Mouse (Mus musculus): ENCODE data around the gene Zfp119a. TPM values are rescaled to one million over a fixed set of nuclear protein-coding genes. Genes with fewer than 3 reads are reported as not detected.
"Not testable (repeated sequence)": the region's sequence is repeated elsewhere in the genome, so short reads cannot be mapped to it uniquely, and the experiment has no call there.

Zfp119a gene
- total RNA-seq (2015; ENCODE audit: low replicate concordance) (1.3 TPM in 1 of 2 replicates, not detected in the other), total RNA-seq (2017; ENCODE audit: low replicate concordance) (1.0 and 2.8 TPM in 2 replicates)

DNA sequence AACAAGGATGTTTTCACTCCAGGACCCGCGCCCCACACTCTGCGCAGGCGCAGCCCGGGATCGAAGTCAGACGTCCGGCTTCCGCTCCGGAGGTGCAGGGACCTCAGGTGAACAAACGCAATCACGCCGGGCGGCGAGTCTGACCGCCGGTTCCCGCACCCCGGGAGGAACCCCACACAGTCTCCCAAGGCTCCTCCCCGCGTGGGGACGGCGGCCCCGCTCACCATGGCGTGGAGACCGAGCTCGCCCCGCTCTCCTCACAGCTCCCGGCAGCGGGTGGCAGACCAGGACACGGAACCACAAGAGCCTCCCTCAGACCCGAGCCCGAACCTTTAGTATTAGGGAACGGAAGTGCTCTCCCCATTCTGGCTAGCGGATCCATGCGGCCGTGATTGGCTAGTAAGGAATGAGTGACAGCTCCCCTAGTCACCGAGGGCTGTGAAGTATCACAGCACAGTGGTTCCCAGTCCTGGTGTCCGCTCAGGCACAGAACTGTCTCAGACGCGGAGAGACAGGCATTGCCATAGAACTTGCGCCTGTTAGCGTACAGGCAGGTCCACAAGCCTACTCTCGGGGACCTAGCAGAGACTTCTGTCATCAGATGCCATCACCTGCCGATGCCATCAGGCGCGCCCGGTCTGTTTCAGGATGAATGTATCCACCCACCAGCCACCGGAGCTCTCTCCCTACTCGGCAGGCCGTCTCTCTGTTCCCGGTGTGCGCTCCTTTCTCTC is at the start of gene Zfp119a:
Gene Zfp119a (minus strand): TSS at position 295 of the 734 bp plus-strand sequence.
- peak; percentile 98 for ATAC-seq (replicated peaks; ENCODE audit: low FRiP score, poor library complexity, severe bottlenecking)

DNA sequence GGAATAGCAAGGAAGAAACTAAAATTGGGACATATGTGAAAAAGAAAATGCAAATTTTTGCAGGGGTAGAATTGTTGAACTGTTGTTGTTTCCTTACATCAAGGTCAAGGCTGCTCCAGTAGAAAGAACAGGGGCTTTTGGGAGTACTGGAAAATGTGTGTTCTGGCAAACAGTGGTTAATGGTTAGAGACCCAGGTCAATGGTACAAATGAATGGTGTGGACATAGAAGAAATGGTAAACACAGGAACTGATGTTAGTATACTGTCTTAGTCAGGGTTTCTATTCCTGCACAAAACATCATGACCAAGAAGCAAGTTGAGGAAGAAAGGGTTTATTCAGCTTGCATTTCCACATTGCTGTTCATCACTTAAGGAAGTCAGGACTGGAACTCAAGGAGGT is 27.9 kb upstream of the Zfp119a start:
- ATAC-seq (replicated peaks; ENCODE audit: low FRiP score, poor library complexity, severe bottlenecking): no peak

DNA sequence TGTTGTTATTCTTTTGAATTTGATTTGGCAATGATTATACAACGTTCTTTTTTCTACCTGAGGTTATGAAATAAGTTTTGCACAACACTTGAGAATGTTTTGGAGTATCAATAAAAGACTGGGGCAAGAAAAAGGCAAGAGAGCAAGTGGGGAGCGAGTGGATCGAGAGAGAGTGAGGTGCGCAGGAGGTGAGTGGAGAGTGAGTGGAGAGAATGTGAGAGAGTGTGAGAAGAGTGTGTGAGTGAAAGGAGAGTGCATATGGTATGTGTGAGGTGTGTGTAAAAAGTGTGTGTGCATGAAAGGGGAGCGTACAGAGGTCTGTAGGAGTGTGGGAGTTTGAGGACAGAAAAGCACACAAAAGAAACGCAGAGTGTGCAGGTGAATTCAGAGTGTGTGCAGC is 25.4 kb upstream of the Zfp119a start:
- ATAC-seq (replicated peaks; ENCODE audit: low FRiP score, poor library complexity, severe bottlenecking): no peak

DNA sequence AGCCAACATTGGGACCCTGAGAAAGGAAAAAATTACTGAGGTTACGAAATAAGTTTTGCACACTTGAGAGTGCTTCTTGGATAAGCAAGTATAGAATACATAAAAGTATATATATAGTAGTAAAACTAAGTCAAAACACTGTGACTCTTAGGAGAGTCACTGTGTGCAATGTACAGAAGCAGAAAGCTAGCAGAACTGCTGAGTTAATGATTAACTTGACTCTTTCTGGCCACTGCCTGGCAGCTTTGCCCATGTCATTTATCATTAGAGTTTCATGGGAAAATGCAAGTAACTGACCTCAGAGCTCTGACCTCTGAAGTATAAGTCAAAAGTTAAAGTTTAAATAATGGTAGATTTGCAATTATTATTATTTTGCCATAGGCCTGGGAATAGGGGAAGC is 25.0 kb upstream of the Zfp119a start:
- no peak for ATAC-seq (replicated peaks; ENCODE audit: low FRiP score, poor library complexity, severe bottlenecking)

DNA sequence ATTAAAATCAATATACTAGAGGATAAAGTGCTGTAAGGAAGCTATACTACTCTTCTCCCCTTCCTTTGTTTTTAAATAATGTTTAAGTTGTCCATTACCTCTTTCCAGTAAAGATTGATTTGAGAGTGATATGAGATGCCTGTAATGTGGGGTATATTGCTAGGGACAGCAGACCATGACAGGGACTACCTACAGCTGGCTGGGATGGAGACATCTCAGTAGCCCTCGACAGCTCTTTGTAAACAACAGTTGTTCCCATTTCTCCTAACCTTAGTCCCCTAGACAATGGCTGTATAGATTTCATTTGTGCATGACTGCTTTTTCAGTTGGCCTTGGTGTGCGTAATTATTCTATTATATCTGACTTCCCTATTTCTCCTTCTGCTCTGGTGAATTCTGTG is 24.4 kb upstream of the Zfp119a start:
- ATAC-seq (replicated peaks; ENCODE audit: low FRiP score, poor library complexity, severe bottlenecking): no peak

DNA sequence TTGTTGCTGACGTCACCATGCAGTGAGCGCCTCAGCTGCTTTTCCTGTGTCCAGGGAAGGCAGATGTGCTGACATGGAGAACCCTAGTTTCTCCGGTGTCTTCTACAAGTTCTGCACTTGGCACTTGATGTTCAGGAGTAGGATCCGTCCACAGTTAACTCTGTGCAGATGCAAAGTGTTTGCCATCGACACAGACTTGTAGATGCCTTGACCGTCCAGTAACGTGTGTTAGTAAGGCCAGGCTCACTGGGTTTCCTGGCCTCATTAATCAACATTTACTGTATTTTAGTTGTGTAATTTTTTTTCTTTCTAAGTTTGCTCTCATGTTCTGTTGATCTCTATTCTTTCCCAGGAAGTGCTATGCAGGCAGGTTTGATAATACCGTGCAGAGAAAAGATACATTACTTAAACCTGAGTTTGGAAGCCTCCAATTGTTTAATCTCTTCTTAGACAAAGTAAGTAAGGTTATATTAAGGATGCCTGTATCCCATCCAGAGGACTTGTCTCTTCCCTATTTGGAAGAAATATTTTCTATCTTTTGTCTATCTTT is 13.8 kb upstream of the Zfp119a start:
- not testable (repeated sequence) for ATAC-seq (replicated peaks; ENCODE audit: low FRiP score, poor library complexity, severe bottlenecking)

DNA sequence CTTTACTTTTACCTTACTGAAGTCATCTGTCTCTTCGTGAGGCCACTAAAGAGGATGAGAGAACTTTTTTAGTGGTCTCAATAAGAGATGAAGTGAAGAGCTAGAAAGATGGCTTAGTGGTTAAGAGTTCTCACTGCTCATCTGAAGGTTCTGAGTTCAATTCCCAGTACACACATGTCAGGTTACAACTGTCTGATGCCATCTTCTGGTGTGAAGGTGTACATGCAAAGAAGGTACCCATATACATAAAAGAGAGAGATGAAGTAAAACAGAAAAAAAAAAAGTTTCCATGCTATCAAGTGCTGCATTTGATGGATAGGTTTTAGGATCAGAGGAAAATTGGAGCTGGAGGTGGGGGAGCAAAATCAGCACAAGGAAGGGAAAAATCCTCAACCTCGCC is 6.2 kb upstream of the Zfp119a start:
- no peak for ATAC-seq (replicated peaks; ENCODE audit: low FRiP score, poor library complexity, severe bottlenecking)

DNA sequence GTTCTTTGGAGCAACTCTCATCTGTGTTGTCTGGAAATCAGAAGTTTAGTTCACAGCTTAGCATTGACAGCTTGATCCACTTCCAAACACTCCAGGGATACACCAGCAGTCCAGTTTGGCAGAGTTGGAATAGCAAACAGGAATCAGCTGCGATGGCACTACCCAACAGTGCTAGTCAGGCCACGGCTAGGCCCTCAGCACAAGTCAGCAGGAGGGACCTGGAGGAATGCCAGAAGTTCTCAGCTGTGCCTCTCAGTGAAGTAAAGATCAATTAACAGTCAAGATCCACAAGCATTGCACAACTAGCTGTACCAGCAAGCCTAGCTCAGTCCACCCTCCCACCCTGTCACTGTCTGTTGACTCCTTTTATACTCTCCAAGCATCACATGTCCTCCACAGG is 4.9 kb upstream of the Zfp119a start:
- no peak for ATAC-seq (replicated peaks; ENCODE audit: low FRiP score, poor library complexity, severe bottlenecking)

DNA sequence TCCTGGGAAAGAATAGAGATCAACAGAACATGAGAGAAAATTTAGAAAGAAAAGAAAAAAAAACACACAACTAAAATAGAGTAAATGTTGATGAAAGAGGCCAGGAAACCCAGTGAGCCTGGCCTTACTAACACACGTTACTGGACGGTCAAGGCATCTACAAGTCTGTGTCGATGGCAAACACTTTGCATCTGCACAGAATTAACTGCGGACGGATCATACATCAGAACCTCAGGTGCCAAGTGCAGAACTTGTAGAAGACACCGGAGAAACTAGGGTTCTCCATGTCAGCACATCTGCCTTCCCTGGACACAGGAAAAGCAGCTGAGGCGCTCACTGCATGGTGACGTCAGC is 471 bp downstream of the Zfp119a start:
- not testable (repeated sequence) for ATAC-seq (replicated peaks; ENCODE audit: low FRiP score, poor library complexity, severe bottlenecking)

DNA sequence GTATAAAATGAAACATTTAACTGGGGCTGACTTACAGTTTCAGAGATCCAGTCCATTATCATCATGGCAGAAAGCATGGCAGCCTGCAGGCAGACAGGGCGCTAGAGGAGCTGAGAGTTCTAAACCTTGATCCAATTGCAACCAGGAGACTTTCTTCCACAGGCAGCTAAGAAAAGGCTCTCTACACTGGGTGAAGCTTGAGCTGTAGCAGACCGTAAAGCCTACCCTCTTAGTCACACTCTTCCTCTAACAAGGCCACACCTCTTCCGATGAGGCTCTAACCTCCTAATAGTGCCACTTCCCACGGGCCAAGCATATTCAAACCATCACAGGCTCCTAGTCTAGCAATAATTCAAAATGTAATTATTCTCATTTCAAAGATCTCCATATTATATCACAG is 1.5 kb downstream of the Zfp119a start:
- ATAC-seq (replicated peaks; ENCODE audit: low FRiP score, poor library complexity, severe bottlenecking): no peak

DNA sequence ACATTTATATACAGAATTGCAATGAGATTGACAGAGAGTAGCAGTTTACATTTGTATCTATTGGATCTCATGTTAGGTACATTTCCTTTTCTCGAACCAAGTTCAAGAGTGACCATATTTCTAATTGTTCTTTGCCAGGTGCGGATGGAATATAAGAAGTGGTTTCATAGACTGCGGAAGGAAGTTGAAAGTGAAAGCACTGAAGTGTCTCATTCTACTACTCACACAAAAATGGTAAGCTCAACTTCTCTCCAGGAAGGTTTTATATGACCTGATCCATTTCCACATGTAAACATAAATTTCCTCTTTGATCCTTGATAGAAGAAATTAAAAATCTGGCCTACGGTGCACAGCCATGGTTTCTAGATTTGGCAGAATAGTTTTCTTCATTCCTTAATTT is 35.7 kb downstream of the Zfp119a start:
- no peak for ATAC-seq (replicated peaks; ENCODE audit: low FRiP score, poor library complexity, severe bottlenecking)

DNA sequence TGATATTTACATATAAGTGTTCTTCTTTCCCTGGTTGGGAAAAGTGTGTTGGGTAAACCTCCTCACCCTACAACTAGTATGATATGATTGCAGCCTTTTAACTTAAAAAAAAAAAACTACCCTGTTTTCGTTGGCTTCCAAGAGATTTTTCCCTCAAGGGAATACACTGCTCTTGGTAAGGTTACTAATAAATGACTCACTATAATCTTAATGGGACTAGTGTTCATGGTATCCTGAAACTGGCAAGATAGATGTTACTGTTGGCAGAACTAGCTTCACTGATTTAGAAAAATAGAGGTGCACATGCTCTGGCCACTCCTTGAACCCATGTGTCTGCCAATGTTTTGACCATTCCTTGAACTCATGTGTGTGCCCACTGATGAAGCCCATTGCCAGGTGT is 57.2 kb downstream of the Zfp119a start:
- ATAC-seq (replicated peaks; ENCODE audit: low FRiP score, poor library complexity, severe bottlenecking): no peak

DNA sequence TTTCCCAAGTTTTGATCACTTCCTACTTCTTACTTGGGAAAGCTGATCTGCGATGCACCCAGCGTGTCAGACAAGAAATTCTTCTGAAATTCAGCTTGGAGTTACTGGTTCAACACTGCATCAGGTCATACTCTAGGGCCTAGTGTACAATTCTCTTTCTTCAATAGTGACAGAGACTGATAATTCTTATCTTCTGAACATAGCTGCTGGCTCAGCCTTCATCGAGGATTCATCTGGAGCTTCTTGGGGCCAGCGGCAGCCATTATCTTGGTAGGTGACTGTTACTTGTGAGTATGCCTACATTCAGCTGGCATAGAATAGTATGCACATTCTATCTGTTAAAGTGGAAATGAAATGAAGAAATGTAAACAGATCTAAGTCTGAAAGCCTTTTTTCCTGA is 61.9 kb downstream of the Zfp119a start:
- no peak for ATAC-seq (replicated peaks; ENCODE audit: low FRiP score, poor library complexity, severe bottlenecking)

Other genes starting within 250 kb of the Zfp119a start
- gene Pot1b, start 166.3 kb downstream of the Zfp119a start, total RNA-seq (2015; ENCODE audit: low replicate concordance): 9.7 and 15.5 TPM in 2 replicates
- 28.2 and 28.6 TPM in 2 replicates for gene Pot1b, start 166.3 kb downstream of the Zfp119a start, total RNA-seq (2017; ENCODE audit: low replicate concordance)
- gene Adgre4, start 128.9 kb downstream of the Zfp119a start, total RNA-seq (2015; ENCODE audit: low replicate concordance): 1.3 and 10.1 TPM in 2 replicates
- 4.2 and 7.4 TPM in 2 replicates for gene Adgre4, start 128.9 kb downstream of the Zfp119a start, total RNA-seq (2017; ENCODE audit: low replicate concordance)
- gene Zfp959, start 13.2 kb upstream of the Zfp119a start, total RNA-seq (2015; ENCODE audit: low replicate concordance): 5.0 and 9.0 TPM in 2 replicates
- 3.6 and 5.7 TPM in 2 replicates for gene Zfp959, start 13.2 kb upstream of the Zfp119a start, total RNA-seq (2017; ENCODE audit: low replicate concordance)
- gene Zfp119b, start 70.6 kb upstream of the Zfp119a start, total RNA-seq (2015; ENCODE audit: low replicate concordance): 1.4 TPM in 1 of 2 replicates, not detected in the other
- 1.2 and 6.4 TPM in 2 replicates for gene Zfp119b, start 70.6 kb upstream of the Zfp119a start, total RNA-seq (2017; ENCODE audit: low replicate concordance)
- 5.4 and 6.8 TPM in 2 replicates for gene Ebi3, start 73.7 kb upstream of the Zfp119a start, total RNA-seq (2015; ENCODE audit: low replicate concordance)
- 4.0 and 16.4 TPM in 2 replicates for gene Ebi3, start 73.7 kb upstream of the Zfp119a start, total RNA-seq (2017; ENCODE audit: low replicate concordance)
- gene Yju2, start 80.2 kb upstream of the Zfp119a start, total RNA-seq (2015; ENCODE audit: low replicate concordance): 3.8 and 5.4 TPM in 2 replicates
- gene Yju2, start 80.2 kb upstream of the Zfp119a start, total RNA-seq (2017; ENCODE audit: low replicate concordance): 1.7 and 5.4 TPM in 2 replicates
- not detected in 2 replicates for gene Shd, start 91.5 kb upstream of the Zfp119a start, total RNA-seq (2015; ENCODE audit: low replicate concordance)
- not detected in 2 replicates for gene Shd, start 91.5 kb upstream of the Zfp119a start, total RNA-seq (2017; ENCODE audit: low replicate concordance)
- not detected in 2 replicates for gene Fsd1, start 107.6 kb upstream of the Zfp119a start, total RNA-seq (2015; ENCODE audit: low replicate concordance)
- not detected in 2 replicates for gene Fsd1, start 107.6 kb upstream of the Zfp119a start, total RNA-seq (2017; ENCODE audit: low replicate concordance)
- gene Stap2, start 126.7 kb upstream of the Zfp119a start, total RNA-seq (2015; ENCODE audit: low replicate concordance): not detected in 2 replicates
- 0.98 TPM in 1 of 2 replicates, not detected in the other for gene Stap2, start 126.7 kb upstream of the Zfp119a start, total RNA-seq (2017; ENCODE audit: low replicate concordance)
- 4.0 and 6.7 TPM in 2 replicates for gene Mpnd, start 126.8 kb upstream of the Zfp119a start, total RNA-seq (2015; ENCODE audit: low replicate concordance)
- gene Mpnd, start 126.8 kb upstream of the Zfp119a start, total RNA-seq (2017; ENCODE audit: low replicate concordance): 2.3 and 35.3 TPM in 2 replicates
- gene Sh3gl1, start 157.7 kb upstream of the Zfp119a start, total RNA-seq (2015; ENCODE audit: low replicate concordance): 14.4 and 14.7 TPM in 2 replicates
- 27.6 and 28.1 TPM in 2 replicates for gene Sh3gl1, start 157.7 kb upstream of the Zfp119a start, total RNA-seq (2017; ENCODE audit: low replicate concordance)
- 26.4 and 28.1 TPM in 2 replicates for gene Chaf1a, start 161.5 kb upstream of the Zfp119a start, total RNA-seq (2015; ENCODE audit: low replicate concordance)
- 32.6 and 39.0 TPM in 2 replicates for gene Chaf1a, start 161.5 kb upstream of the Zfp119a start, total RNA-seq (2017; ENCODE audit: low replicate concordance)
- 4.7 and 8.4 TPM in 2 replicates for gene Ubxn6, start 196.1 kb upstream of the Zfp119a start, total RNA-seq (2015; ENCODE audit: low replicate concordance)
- gene Ubxn6, start 196.1 kb upstream of the Zfp119a start, total RNA-seq (2017; ENCODE audit: low replicate concordance): 1.9 and 5.6 TPM in 2 replicates
- 36.5 and 71.4 TPM in 2 replicates for gene Hdgfl2, start 200.7 kb upstream of the Zfp119a start, total RNA-seq (2015; ENCODE audit: low replicate concordance)
- 125 and 144 TPM in 2 replicates for gene Hdgfl2, start 200.7 kb upstream of the Zfp119a start, total RNA-seq (2017; ENCODE audit: low replicate concordance)
- gene Plin4, start 230.9 kb upstream of the Zfp119a start, total RNA-seq (2015; ENCODE audit: low replicate concordance): not detected in 2 replicates
- gene Plin4, start 230.9 kb upstream of the Zfp119a start, total RNA-seq (2017; ENCODE audit: low replicate concordance): not detected in 2 replicates
- gene Plin5, start 238.7 kb upstream of the Zfp119a start, total RNA-seq (2015; ENCODE audit: low replicate concordance): not detected in 2 replicates
- gene Plin5, start 238.7 kb upstream of the Zfp119a start, total RNA-seq (2017; ENCODE audit: low replicate concordance): not detected in 2 replicates
- gene Lrg1, start 243.1 kb upstream of the Zfp119a start, total RNA-seq (2015; ENCODE audit: low replicate concordance): 1.7 and 8.6 TPM in 2 replicates
- gene Lrg1, start 243.1 kb upstream of the Zfp119a start, total RNA-seq (2017; ENCODE audit: low replicate concordance): 3.9 and 6.9 TPM in 2 replicates